Mouse (Mus musculus) spleen, adult 18-20 months (tissue): ENCODE data around the gene Kmt2b.

Source experiments
- DNase-seq, 2 experiments: peaks; one replicate each; pipeline ENCODE4 v3.0.0; 2022; ENCODE audit warnings: mixed read lengths in 2 of 2

Kmt2b gene

DNA sequence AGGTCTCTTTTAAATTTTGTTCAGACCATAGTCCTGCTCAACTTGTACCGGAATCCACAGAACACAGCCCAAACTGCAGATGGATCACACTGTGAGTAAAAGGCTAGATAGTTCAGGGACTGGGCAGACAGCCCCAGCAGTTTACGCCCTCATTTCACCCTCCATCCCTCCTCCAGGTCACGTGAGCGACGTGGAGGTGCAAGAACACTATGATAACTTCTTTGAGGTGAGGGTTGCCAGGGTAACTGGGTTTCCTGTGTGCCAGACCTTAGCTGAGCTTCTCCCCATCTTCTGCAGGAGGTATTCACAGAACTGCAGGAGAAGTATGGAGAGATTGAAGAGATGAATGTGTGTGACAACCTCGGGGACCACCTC, 24.6 kb downstream of the Kmt2b start:
- DNase-seq = peak in 1 of 2 experiments; percentile 24

DNA sequence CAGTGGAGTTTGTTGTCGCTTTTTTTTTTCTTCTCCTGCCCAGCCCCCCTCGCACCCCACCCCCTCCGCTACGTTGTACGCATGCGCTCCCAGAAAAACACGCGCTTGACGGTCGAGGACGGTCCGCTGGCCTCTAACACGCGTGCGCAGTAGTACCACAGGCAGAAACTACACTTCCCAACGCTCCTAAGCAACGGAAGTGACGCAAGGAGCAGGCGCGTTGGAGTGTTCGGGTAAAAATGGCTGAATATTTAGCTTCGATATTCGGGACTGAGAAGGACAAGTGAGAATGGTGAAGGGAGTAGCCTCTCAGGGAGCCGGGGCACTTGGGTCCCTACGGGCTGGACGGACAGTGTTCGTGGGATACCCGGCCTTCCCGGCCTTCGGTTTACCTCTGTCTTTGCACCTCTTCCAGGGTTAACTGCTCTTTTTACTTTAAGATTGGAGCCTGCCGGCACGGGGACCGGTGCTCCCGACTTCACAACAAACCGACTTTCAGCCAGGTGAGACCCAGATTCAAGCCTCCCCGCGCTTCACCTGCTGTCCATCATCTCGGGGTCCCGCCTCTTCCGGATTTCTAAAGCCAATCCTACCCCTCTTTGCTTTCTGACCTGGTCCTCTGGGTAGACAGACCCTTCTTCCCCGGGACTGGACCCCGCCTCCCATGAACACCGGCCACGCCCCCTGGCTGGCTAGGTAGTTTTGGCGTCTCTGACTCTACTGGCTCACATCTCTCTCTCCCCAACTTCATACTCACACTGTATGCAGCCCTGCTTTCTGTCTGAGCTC, 25.2 kb downstream of the Kmt2b start, which contains the start of the genes U2af1l4, Gm49396 and Psenen:
Gene U2af1l4 (plus strand): TSS at position 185 of the 789 bp plus-strand sequence.
Gene Gm49396 (plus strand): TSS at position 228 of the 789 bp plus-strand sequence.
Gene Psenen (minus strand): TSS at position 511 of the 789 bp plus-strand sequence.
- DNase-seq = peak; percentile 88 to 91

GRCm38 (mm10) chr7:30562526-30563116, 25.9 kb downstream of the Kmt2b start:
- DNase-seq = no peak

DNA sequence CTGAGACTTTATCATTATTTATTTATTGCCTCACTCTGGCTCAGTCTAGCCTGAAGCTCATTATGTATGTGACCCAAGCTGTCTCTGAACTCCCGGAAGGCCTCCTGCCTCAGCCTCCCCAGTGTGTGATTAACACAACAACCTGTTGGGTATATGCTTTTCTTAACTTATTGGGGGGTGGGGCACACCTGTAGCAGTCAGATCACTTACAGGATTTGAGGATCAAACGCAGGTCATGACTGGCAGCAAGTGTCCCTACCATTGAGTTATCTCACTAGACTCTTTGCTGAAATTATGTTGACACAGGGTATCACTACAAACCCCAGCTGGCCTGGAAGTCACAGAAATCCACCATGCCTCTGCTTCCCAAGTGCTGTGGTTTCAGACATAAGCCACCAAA, 28.2 kb downstream of the Kmt2b start:
- no peak for DNase-seq

DNA sequence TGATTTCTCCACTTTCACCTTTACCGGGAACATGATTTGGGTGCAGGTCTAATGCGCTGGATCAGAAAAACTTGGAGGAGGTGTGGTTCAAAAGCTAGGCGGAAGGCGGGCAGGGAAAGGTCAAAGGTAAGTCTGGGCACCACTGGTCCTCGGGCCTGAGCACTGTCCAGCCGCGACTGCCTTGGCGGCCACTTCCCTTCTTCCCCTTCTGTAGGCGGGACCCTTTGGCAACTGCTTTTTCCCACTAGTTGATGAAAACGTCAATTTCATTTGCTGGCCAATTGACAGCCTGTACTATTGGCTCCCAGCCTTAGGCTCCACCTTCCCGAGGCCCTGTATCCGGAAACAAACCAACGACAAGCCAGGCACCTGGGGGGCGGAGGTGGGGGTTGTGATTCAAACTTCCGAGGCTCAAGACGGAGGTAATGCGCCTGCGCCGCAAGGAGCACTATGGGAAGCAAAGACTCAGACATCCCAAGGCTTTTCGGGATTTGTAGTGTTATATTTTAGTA, 29.0 kb downstream of the Kmt2b start, which contains the start of gene Lin37:
Gene Lin37 (minus strand): TSS at position 396 of the 512 bp plus-strand sequence.
- DNase-seq = peak; percentile 85 to 90

DNA sequence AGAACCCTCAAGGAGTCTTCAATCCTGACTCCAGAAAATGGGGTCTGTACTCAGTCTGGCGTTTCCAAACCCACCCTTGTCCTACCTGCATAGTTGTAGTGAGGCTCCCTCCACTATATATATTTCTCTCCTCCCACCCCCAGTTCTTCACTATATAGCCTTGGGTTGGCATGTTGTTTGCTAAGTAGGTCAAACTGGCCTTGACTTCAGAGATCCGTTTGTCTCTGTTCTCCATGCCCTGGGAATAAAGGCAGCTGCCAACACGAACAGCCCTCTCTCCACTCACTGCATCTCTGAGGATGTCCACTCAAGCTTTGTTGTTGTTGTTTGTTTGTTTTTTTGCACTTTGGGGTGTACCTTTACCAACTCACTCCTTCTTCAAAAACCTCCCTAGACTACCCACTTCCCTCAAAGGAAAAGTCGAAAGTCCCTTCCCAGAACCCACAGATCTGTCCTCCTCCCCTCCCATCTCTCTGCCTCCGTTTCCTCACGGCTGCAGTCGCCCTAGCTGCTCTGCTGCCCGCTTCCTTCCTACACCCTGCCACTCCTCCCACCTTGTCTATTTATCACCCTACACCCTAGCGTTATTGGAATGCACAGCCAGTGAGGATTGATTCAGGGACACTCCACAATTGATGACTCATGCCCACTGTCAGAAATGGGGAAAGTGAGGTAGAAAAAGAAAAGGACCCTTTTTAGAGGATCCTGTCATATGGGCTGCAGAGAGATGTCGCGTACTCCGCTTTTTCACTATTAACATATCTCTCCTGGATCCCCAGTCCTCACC, 29.7 kb downstream of the Kmt2b start:
- DNase-seq = no peak

- DNase-seq = no peak
These were observed 30.5 kb downstream of the Kmt2b start for GRCm38 (mm10) chr7:30557901-30558514.

- peak in 1 of 2 experiments; percentile 34 for DNase-seq
These were observed 31.5 kb downstream of the Kmt2b start for GRCm38 (mm10) chr7:30556894-30557536.

GRCm38 (mm10) chr7:30553810-30554584, 34.5 kb downstream of the Kmt2b start:
- no peak for DNase-seq

DNA sequence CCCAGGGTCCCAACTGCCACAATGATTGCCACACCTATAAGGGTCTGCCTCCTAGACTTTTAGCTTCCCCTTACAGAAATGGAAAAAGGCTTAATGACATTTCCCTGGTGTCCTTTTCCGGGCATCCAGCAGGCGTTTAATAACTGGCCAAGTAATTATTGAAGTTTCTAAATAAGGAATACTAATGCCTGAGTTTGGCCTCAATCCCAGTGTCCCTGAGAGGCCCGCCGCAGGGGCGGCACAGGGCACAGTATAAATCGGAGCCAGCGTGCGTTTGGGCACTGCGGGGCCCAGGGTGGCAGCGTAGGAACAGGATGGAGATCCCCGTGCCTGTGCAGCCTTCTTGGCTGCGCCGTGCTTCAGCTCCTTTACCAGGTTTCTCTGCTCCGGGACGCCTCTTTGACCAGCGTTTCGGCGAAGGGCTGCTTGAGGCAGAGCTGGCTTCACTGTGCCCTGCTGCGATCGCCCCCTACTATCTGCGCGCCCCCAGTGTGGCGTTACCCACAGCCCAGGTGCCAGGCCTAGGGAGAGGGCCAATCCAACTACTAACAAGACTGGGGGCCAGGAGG, 35.4 kb downstream of the Kmt2b start:
- DNase-seq = peak in 1 of 2 experiments; percentile 22

DNA sequence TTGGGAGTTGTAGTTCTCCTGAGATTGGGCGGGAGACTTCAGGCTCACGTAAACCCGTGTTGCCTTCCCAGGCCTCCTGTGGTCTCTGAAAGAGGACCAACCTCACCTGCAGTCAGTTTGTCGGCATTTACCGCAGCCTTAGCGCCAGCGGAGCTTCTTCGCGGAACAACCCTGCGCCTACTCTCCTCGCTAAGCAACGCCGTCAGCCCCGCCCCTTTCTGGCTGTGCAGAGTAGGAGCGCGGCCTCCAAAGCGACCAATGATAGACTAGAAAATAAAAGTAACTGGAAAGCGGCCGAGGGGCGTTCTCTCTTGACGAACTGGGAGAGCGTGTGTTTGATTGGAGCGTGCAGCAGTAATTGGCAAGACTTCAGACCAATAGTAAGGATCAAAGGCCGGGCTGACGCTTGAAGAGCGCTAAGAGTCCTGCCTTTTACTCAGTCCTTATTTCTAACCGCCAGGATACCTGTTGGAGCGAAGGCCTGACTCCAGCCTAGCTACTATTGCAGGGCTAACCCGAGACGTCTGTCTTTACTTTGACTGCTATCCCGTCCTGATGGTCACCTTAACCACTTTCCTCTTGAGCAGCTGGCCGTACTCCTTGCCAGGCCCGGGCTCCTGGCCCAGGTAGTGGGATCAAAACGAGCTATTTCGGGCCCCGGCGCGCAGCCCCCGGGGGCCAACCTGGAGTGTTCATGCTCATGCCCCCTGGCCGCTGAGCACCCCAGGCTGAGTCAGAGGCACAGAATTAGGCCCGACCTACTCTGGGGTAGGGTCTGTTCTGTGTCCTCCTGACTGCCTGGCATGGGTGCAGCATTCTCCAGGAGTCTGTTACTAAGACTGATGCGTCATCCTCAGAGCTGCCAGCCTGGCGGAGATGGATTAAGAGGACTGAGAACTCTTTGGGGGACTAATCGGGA, 36.2 kb downstream of the Kmt2b start, which contains the start of the genes Hspb6 and Proser3:
Gene Hspb6 (plus strand): TSS at position 77 of the 919 bp plus-strand sequence.
Gene Proser3 (minus strand): TSS at position 198 of the 919 bp plus-strand sequence.
- peak; percentile 89 to 90 for DNase-seq

DNA sequence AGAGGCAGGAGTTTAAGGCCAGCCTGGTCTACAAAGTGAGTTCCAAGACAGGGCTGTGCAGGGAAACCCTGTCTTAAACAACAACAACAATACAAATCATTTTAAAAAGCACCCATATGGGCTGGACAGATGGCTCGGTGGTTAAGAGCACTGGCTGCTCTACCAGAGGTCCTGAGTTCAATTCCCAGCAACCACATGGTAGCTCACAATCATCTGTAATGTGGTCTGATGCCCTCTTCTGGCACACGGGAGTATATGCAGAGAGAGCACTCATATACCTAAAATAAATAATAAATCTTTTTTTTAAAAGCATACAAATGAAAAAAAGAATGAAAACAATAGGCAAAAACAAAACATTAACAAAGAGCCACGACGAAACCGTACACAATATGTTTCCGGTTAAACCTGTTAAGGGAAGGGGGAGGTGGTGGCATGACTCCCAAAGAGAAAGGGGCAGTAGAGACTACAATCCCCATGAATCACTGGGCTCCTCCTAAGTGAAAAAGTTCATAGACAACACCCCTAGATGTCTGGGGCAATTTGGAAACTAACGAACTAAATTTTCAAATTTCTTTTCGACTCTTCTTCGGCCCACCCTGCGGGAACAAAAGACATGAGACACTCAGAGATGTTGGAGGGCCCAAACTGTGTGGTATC, 37.0 kb downstream of the Kmt2b start:
- no peak for DNase-seq

DNA sequence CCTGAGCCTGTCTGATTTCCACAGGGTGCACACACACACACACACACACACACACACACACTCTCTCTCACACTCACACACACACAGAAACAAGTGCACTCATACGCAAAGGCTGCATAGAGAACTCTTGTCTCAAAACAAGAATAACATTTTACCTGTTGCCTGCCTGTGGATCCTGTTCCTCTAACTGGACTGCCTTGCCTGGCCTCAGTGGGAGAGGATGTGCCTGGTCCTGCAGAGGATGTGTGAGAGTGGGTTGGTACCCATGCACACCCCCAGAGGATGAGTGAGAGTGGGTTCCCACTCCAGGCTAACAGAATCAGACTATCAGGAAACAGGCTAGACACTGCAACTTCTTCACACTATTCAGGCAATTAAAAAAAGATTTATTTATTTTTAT, 37.9 kb downstream of the Kmt2b start:
- no peak for DNase-seq

GRCm38 (mm10) chr7:30549880-30550279, 38.6 kb downstream of the Kmt2b start:
- no peak for DNase-seq

- no peak for DNase-seq
These were observed 44.2 kb downstream of the Kmt2b start for GRCm38 (mm10) chr7:30544327-30544726.

DNA sequence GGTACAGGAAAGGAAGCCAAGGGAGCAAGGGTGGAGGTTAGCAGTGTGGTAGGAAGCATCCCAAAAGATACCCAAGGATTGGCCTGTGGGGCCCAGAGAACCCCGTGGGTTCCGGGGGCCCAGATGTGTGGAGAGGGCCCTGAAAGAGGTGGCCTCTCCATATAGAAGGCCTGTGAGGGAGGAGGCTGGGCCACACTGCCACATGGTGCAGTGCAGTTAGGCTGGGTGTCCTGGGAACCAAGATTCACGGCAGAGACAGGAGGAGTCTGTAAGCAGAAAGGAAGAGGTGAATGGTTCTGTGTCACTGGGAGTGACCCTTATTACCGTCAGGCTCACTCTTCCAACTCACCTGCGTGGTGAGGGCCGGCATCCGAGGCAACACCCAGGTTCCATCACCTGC, 48.0 kb downstream of the Kmt2b start:
- DNase-seq = no peak

DNA sequence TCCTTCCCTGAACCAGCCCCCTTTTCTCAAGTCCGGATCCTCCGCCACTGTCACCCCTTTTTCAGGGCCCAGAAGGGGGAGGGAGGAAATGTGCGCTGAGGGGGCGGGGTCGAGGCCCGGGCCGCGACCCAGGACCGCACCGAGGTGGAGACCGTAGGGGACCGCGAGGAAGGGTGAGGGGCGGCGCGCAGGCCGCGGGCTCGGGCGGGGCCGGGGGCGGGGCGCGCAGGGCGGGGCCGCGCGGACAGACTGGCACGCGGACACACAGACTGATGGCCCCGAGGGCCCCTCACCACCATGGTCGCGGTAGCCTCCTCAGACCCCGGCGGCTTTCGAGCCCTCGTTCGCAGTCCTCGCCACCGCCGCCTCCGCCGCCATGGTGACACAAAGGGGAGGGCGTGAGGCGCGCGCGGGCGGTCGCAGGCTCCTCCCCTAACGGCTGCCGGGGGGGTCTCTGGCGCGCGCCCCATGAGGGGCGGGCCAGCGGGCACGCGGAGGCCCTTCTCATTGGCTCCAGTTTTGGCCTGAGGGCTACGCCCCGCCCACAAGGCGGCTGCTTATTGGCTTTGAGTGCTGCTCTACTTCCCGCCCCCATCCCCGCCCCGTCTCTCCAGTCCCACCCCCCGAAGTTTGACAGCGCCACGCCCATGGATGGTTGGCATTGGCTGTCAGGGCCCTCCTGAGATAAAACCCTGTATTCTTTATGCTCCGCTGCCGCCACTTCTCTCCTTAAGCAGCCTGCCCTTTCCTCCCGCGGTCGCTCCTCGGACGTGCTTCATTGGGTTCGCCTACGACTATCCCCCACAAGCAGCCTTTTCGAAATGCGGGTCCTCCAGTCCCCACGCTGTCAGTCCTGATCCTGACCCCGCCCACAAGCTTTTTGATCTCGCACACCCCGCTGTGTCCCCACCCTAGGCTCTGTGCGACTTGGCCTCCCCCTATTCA, 53.6 kb downstream of the Kmt2b start, which contains the start of gene Arhgap33:
Gene Arhgap33 (minus strand): TSS at position 428 of the 945 bp plus-strand sequence.
- peak; percentile 92 to 93 for DNase-seq
